Mouse (Mus musculus) stomach, postnatal 0 days (tissue): Measurements from ENCODE around the gene Fads6.

Experiments used
- CTCF ChIP-seq: IDR thresholded peaks from 2 replicates; pipeline ENCODE4 v1.5.1; 2016; ENCODE audit warnings: antibody characterized with exemption, low read depth, mild to moderate bottlenecking, moderate library complexity
- EP300 ChIP-seq: optimal IDR thresholded peaks from 2 replicates; pipeline ENCODE3; 2016; ENCODE audit warnings: antibody characterized with exemption

DNA sequence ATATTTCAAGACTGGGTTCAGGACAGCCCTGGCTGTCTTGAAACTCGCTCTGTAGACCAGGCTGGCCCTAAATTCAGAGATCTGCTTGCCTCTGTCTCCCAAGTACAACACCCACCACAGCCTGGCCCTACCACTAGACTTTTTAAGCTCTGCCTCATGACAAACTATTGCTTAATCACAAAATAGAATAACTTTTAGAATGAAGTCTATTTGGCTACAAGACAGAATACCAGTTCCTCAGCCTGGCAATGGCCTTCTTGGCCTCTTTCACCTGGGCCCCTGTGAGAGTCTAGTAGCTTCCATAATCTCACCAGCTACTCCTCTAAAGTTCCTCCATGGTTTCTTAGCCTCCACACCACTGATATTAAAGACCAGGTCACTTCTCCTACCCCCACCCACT lies 7.1 kb downstream of the Fads6 start:
- TF ChIP-seq CTCF, result no peak
- no peak for TF ChIP-seq EP300
